ENCODE assay signal across 9 mouse cellular contexts in the genomic region with DNA sequence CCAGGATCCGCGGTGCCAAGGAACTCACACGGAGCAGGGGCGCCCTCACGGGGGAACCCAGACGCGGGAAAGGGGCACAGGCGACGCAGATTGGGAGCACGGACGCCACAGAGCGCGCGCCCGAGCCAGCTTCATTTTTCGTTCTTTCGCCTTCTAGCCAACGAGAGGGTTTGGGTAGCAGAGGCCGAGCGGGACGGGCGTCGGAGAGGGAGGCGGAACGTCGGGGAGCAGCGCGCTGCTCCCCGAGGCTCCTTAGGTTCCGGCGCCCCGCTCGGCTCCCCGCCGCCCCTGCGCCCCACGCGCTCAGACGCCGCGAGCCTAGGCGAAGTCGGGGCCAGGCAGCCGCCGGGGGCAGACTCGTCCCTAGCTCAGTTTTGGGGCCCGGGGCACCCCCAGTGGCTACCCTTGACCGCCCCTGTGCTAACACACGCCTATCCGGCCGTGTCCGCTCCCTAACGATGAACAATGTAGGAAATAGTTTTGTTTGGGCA. TPM values are rescaled to one million over a fixed set of nuclear protein-coding genes. Genes with fewer than 3 reads are reported as not detected.
DNase-seq lines count a peak whose midpoint lies in the region; ATAC-seq and TF ChIP-seq lines count a peak whose summit lies in the region.
"Had no signal": no experiment of that assay in that cellular context is flagged by ENCODE, and none has a peak within 500 bp of the region (broad histone marks: within the 10 kb centered on the region; RNA-seq: fewer than 3 reads in every experiment).

No protein-coding gene starts in this region.

- DNase-seq in cerebellum, postnatal 10 days: peak; percentile 40 to 54
- peak; percentile 26 for DNase-seq in urinary bladder, postnatal 25 days (ENCODE audit: low spot score)
- DNase-seq in urinary bladder, adult 2 months (ENCODE audit: low spot score): no peak
- no peak for DNase-seq in liver, embryonic 14.5 days (ENCODE audit: low read depth in 3 of 3, low spot score in 3 of 3)
- DNase-seq in cerebellum, adult 18-20 months: no peak
- no peak for DNase-seq in spleen, adult 12 weeks (ENCODE audit: low spot score)
- no peak for DNase-seq in B cell, adult 2 months

- 1% methylated on average over 53 of the region's 53 CpGs for WGBS in liver, embryonic 14.5 days (ENCODE audit: insufficient replicate concordance)

- no peak for TF ChIP-seq EP300 in liver, embryonic 14.5 days (IDR thresholded peaks at IDR 0.05; ENCODE audit: low read depth)

- no peaks in the 10 kb centered on the region for H3K4me1 ChIP-seq in liver, embryonic 14.5 days (replicated peaks; ENCODE audit: control insufficient read depth in 2 of 2, insufficient read depth in 2 of 2, low read length in 1 of 2)

- no peak overlapping the region for H3K27ac ChIP-seq in liver, embryonic 14.5 days

- no peak for ATAC-seq in cerebellum, adult (ENCODE audit: insufficient number of reproducible peaks, low FRiP score, low TSS enrichment)
- no peak for ATAC-seq in liver, embryonic 14.5 days (ENCODE audit: insufficient read depth)

- H3K36me3 ChIP-seq in liver, embryonic 14.5 days (replicated peaks; ENCODE audit: control insufficient read depth, insufficient read depth, low read depth): no peaks in the 10 kb centered on the region

- H3K9ac ChIP-seq in liver, embryonic 14.5 days (replicated peaks): no peak overlapping the region; the same call in 1 of the 2 replicates

- peak overlapping the region; percentile 38 for H3K4me2 ChIP-seq in liver, embryonic 14.5 days (ENCODE audit: low read depth)

- peaks cover 66% of the 10 kb centered on the region for H3K27me3 ChIP-seq in liver, embryonic 14.5 days (ENCODE audit: control insufficient read depth, insufficient read depth, low read length)

- peak overlapping the region in 1 of 2 experiments; percentile 26; a peak in 1 of 4 replicates for H3K4me3 ChIP-seq in liver, embryonic 14.5 days (ENCODE audit: insufficient read depth in 1 of 2, low read depth in 2 of 2, low read length in 2 of 2)

- no peak for TF ChIP-seq CTCF in liver, embryonic 14.5 days (IDR thresholded peaks at IDR 0.05; ENCODE audit: low read depth)

- H3K9me3 ChIP-seq in liver, embryonic 14.5 days (ENCODE audit: control insufficient read depth, low read length): no peaks in the 10 kb centered on the region

RNA-seq across cellular contexts. Expression of gene Igf2, which starts 2.6 kb away (rescaled TPM):
- polyA plus RNA-seq in urinary bladder, adult 2 months (2012; rRNA removed): 11.9 and 21.9 TPM in 2 replicates
- polyA plus RNA-seq in liver, embryonic 14.5 days (2012; rRNA removed): 904 and 960 TPM in 2 replicates
- polyA plus RNA-seq in liver, embryonic 14.5 days (2014; fragmentation: Nextera tagmentation; extraction: Ambion mirVana): 416 and 496 TPM in 2 replicates

RNA-seq across cellular contexts. Expression of gene Gm49394, which starts 5.8 kb away (rescaled TPM):
- not detected in 2 replicates for polyA plus RNA-seq in urinary bladder, adult 2 months (2012; rRNA removed)
- 0.02 and 0.06 TPM in 2 replicates for polyA plus RNA-seq in liver, embryonic 14.5 days (2012; rRNA removed)
- not detected in 2 replicates for polyA plus RNA-seq in liver, embryonic 14.5 days (2014; fragmentation: Nextera tagmentation; extraction: Ambion mirVana)
- polyA plus RNA-seq: cortical plate, adult 2 months had no signal

Comparison
In these comparisons a context has a peak if more than half of its experiments do, and no peak if none do; other contexts are left out.
1. DNase-seq: peak in cerebellum, postnatal 10 days (2 of 2) and urinary bladder, postnatal 25 days (single experiment); none in urinary bladder, adult 2 months (single experiment), liver, embryonic 14.5 days (0 of 3), cerebellum, adult 18-20 months (0 of 2), spleen, adult 12 weeks (single experiment) and B cell, adult 2 months (0 of 2).
2. RNA of gene Igf2, which starts 2.6 kb away (polyA plus RNA-seq): 416 to 960 TPM in liver, embryonic 14.5 days; 11.9 to 21.9 TPM in urinary bladder, adult 2 months; every median in the first group is over 10 times any median in the second.